18 mouse cellular contexts compared by ENCODE assay signal in the genomic region with DNA sequence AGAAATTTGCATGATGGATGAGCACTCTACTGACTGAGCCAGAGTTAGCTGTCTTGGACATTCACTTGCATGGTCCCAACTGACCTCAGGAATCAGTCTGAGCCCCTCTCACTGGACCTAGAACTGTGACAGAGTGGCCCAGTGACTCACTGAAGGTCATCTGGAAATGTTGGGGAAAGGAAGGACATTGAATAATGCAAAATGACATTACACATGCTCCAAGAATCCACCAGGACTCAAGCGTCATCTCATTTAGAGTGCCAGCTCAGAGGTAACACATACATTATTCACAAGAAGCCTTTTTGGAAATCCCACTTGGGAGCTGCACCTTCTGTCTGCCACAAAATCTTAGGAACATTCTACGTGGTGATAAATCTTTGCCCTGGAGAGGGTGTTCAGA. TPM values are rescaled to one million over a fixed set of nuclear protein-coding genes. Genes with fewer than 3 reads are reported as not detected.
DNase-seq lines count a peak whose midpoint lies in the region; ATAC-seq lines count a peak whose summit lies in the region.
"Had no signal": no experiment of that assay in that cellular context is flagged by ENCODE, and none has a peak within 500 bp of the region (broad histone marks: within the 10 kb centered on the region; RNA-seq: fewer than 3 reads in every experiment).

No protein-coding gene starts in this region.

- peak; percentile 72 for ATAC-seq in frontal cortex, adult (ENCODE audit: low TSS enrichment)
- ATAC-seq: activated CD4-positive, CD25-positive, alpha-beta regulatory T cell, adult 4 months; intestine, embryonic 16.5 days; midbrain, embryonic 15.5 days had no signal

- no peak for DNase-seq in frontal cortex, postnatal 10 days (ENCODE audit: low spot score in 2 of 2)
- peak; percentile 29 for DNase-seq in right cerebral cortex, adult 18-20 months
- DNase-seq in right cerebral cortex, postnatal 10 days (ENCODE audit: low spot score in 2 of 2), result no peak
- peak; percentile 12 for DNase-seq in adrenal gland, postnatal 25 days
- peak; percentile 55 for DNase-seq in telencephalon, adult 2 months (ENCODE audit: low read depth, low spot score)
- no peak for DNase-seq in thymus, postnatal 14 days
- no peak for DNase-seq in urinary bladder, postnatal 14 days (ENCODE audit: low spot score)
- DNase-seq: cerebellum, adult 2 months; cerebellum, postnatal 14 days; gastrocnemius, postnatal 36 days; kidney, adult 8-10 months; kidney, postnatal 4 days had no signal

RNA-seq across cellular contexts. Expression of gene Ifitm7, which starts 43.2 kb away (rescaled TPM):
- total RNA-seq in adrenal gland, postnatal 25 days (2021), result 0.94 TPM in 1 of 2 replicates, not detected in the other
- total RNA-seq: gastrocnemius, adult 18-20 months; gastrocnemius, postnatal 36 days; heart, postnatal 25 days had no signal

RNA-seq across cellular contexts. Expression of gene 2900011O08Rik, which starts 43.4 kb away (rescaled TPM):
- total RNA-seq in adrenal gland, postnatal 25 days (2021), result 1.5 and 1.9 TPM in 2 replicates
- total RNA-seq: gastrocnemius, adult 18-20 months; gastrocnemius, postnatal 36 days; heart, postnatal 25 days had no signal

Comparison
In these comparisons a context has a peak if more than half of its experiments do, and no peak if none do; other contexts are left out.
1. DNase-seq: peak in right cerebral cortex, adult 18-20 months (single experiment), adrenal gland, postnatal 25 days (single experiment) and telencephalon, adult 2 months (single experiment); none in frontal cortex, postnatal 10 days (0 of 2), right cerebral cortex, postnatal 10 days (0 of 2), thymus, postnatal 14 days (single experiment) and urinary bladder, postnatal 14 days (single experiment).